ENCODE assay signal across 22 mouse cellular contexts in the genomic region with DNA sequence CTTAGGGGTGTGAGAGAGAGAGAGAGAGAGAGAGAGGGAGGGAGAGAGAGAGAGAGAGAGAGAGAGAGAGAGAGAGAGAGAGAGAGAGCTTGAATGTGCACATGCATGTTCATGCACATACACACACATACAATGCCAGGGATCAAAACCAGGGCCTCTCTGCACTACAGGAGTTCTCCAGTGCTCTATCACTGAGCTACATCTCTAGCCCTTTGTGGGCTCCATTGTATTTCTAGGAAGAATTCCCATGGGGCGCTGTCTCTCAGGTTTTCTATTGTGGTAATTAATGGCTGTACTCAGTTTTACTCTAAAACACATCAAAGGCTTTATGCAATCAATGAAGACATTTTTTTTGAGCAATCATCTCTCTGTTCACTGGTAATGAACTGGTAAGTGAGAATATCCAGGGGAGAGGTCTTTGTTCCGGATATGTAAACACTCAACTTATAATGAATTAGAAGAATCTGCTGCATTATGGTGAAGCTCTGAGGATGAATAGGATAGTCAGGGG. TPM values are rescaled to one million over a fixed set of nuclear protein-coding genes. Genes with fewer than 3 reads are reported as not detected.
DNase-seq lines count a peak whose midpoint lies in the region; TF ChIP-seq lines count a peak whose summit lies in the region.
"Had no signal": no experiment of that assay in that cellular context is flagged by ENCODE, and none has a peak within 500 bp of the region (broad histone marks: within the 10 kb centered on the region; RNA-seq: fewer than 3 reads in every experiment).

No protein-coding gene starts in this region.

- H3K9ac ChIP-seq in ES-E14 (ENCODE audit: insufficient read depth, low read depth, low read length, poor library complexity, severe bottlenecking) = no peak overlapping the region
- H3K9ac ChIP-seq: heart, embryonic 12.5 days; heart, embryonic 15.5 days; hindbrain, embryonic 13.5 days; intestine, embryonic 15.5 days had no signal

- DNase-seq in heart, adult 11 months = peak; percentile 77
- no peak for DNase-seq in heart, adult 9 months (ENCODE audit: low spot score in 2 of 2)
- DNase-seq in ES-E14 (ENCODE audit: low read depth, low spot score) = no peak
- DNase-seq in Muller cell, postnatal 12 days (ENCODE audit: inconsistent ontology term) = peak; percentile 16
- peak; percentile 48 for DNase-seq in retina, embryonic 14.5 days (ENCODE audit: low spot score)
- DNase-seq in kidney, adult 18-20 months = no peak
- no peak for DNase-seq in kidney, postnatal 25 days
- DNase-seq: adrenal gland, adult 8-10 months; adrenal gland, postnatal 25 days; cerebellum, adult 18-20 months; cerebellum, adult 9-10 months; cerebellum, postnatal 14 days; gastrocnemius, postnatal 10 days; gastrocnemius, postnatal 36 days; heart, postnatal 10 days; heart, postnatal 36 days; kidney, adult 11 months had no signal

- no peaks in the 10 kb centered on the region for H3K4me1 ChIP-seq in ES-E14 (ENCODE audit: control insufficient read depth in 2 of 2, insufficient read depth in 2 of 2, low read length in 2 of 2, poor library complexity in 1 of 2)
- H3K4me1 ChIP-seq: heart, embryonic 12.5 days; heart, embryonic 15.5 days; hindbrain, embryonic 13.5 days; intestine, embryonic 15.5 days had no signal

- no peak overlapping the region for H3K4me3 ChIP-seq in ES-E14 (ENCODE audit: insufficient read depth in 1 of 2, low read depth in 1 of 2, low read length in 2 of 2, poor library complexity in 1 of 2, severe bottlenecking in 1 of 2)
- H3K4me3 ChIP-seq: heart, embryonic 12.5 days; heart, embryonic 15.5 days; hindbrain, embryonic 10.5 days; hindbrain, embryonic 13.5 days; intestine, embryonic 15.5 days had no signal

- H3K36me3 ChIP-seq in ES-E14 (ENCODE audit: control insufficient read depth, insufficient read depth, low read length, poor library complexity, severe bottlenecking) = no peaks in the 10 kb centered on the region
- H3K36me3 ChIP-seq: heart, embryonic 12.5 days; heart, embryonic 15.5 days; hindbrain, embryonic 10.5 days; hindbrain, embryonic 13.5 days; intestine, embryonic 15.5 days had no signal

- H3K27ac ChIP-seq in ES-E14 (ENCODE audit: insufficient read depth, low read depth, low read length, poor library complexity, severe bottlenecking) = no peak overlapping the region
- H3K27ac ChIP-seq: heart, embryonic 15.5 days; hindbrain, embryonic 10.5 days; hindbrain, embryonic 13.5 days; intestine, embryonic 15.5 days had no signal

- in situ Hi-C loops in ES-E14 (cut with MboI; ENCODE audit: low sequenced_read_pairs in 2 of 2, unreplicated experiment in 2 of 2) = no loop called here

- H3K9me3 ChIP-seq in ES-E14 (ENCODE audit: control insufficient read depth, insufficient read depth, low read depth, low read length) = no peaks in the 10 kb centered on the region
- H3K9me3 ChIP-seq: heart, embryonic 12.5 days; heart, embryonic 15.5 days; hindbrain, embryonic 10.5 days; hindbrain, embryonic 13.5 days; intestine, embryonic 15.5 days had no signal

TF ChIP-seq in ES-E14, 5 proteins besides CTCF, POLR2A, EP300 and RAD21:
- no peak for TF ChIP-seq MAFK (IDR thresholded peaks at IDR 0.05; ENCODE audit: insufficient read depth, low read depth, low read length)
- TF ChIP-seq ZNF384 (IDR thresholded peaks at IDR 0.05; ENCODE audit: low read depth, low read length) = peak; percentile 44; the same call in 1 of the 2 replicates

RNA-seq across cellular contexts. Expression of a gene that starts 11.5 kb away (rescaled TPM):
- total RNA-seq in ES-E14 (2012; rRNA removed) = 3.1 and 4.4 TPM in 2 replicates

Comparison
In these comparisons a context has a peak if more than half of its experiments do, and no peak if none do; other contexts are left out.
1. DNase-seq: peak in heart, adult 11 months (single experiment), Muller cell, postnatal 12 days (single experiment) and retina, embryonic 14.5 days (single experiment); none in heart, adult 9 months (0 of 2), ES-E14 (single experiment), kidney, adult 18-20 months (single experiment) and kidney, postnatal 25 days (0 of 2).